20 mouse cellular contexts compared by ENCODE assay signal in genomic region chr14:8256072-8256471, GRCm38 (mm10). TPM values are rescaled to one million over a fixed set of nuclear protein-coding genes. Genes with fewer than 3 reads are reported as not detected.
DNase-seq lines count a peak whose midpoint lies in the region; ATAC-seq and TF ChIP-seq lines count a peak whose summit lies in the region.
"Had no signal": no experiment of that assay in that cellular context is flagged by ENCODE, and none has a peak within 500 bp of the region (broad histone marks: within the 10 kb centered on the region; RNA-seq: fewer than 3 reads in every experiment).

No protein-coding gene starts in this region.

- TF ChIP-seq EP300 in liver, postnatal 0 days (IDR thresholded peaks at IDR 0.05; ENCODE audit: low read depth) = no peak

- H3K4me1 ChIP-seq in liver, embryonic 13.5 days (replicated peaks) = 0 out of 2 replicates have a peak, but pooled peaks cover 8% of the 10 kb centered on the region
- peaks cover 12% of the 10 kb centered on the region; the same call in 1 of the 2 replicates for H3K4me1 ChIP-seq in liver, embryonic 12.5 days
- H3K4me1 ChIP-seq in liver, postnatal 0 days (ENCODE audit: insufficient read depth) = peaks cover 4% of the 10 kb centered on the region; the same call in 1 of the 2 replicates
- H3K4me1 ChIP-seq: embryonic facial prominence, embryonic 12.5 days; forebrain, embryonic 12.5 days; forebrain, embryonic 15.5 days; hindbrain, embryonic 15.5 days had no signal

- no peaks in the 10 kb centered on the region for H3K36me3 ChIP-seq in liver, embryonic 13.5 days
- no peaks in the 10 kb centered on the region for H3K36me3 ChIP-seq in liver, embryonic 12.5 days
- no peaks in the 10 kb centered on the region; the same call in 1 of the 2 replicates for H3K36me3 ChIP-seq in liver, postnatal 0 days (replicated peaks; ENCODE audit: insufficient read depth, low read length)
- H3K36me3 ChIP-seq: embryonic facial prominence, embryonic 12.5 days; forebrain, embryonic 12.5 days; forebrain, embryonic 15.5 days; G1E; hindbrain, embryonic 12.5 days; hindbrain, embryonic 15.5 days had no signal

- no peaks in the 10 kb centered on the region for H3K27me3 ChIP-seq in liver, embryonic 13.5 days
- H3K27me3 ChIP-seq in liver, embryonic 12.5 days (replicated peaks) = peaks cover 3% of the 10 kb centered on the region; the same call in 1 of the 2 replicates
- no peaks in the 10 kb centered on the region for H3K27me3 ChIP-seq in liver, postnatal 0 days (ENCODE audit: insufficient read depth, low read length)
- H3K27me3 ChIP-seq: embryonic facial prominence, embryonic 12.5 days; forebrain, embryonic 12.5 days; forebrain, embryonic 15.5 days; hindbrain, embryonic 12.5 days; hindbrain, embryonic 15.5 days; Patski had no signal

- 52% methylated on average over 6 of the region's 6 CpGs for WGBS in liver, embryonic 13.5 days (ENCODE audit: insufficient replicate concordance)
- WGBS in liver, embryonic 12.5 days (ENCODE audit: insufficient replicate concordance) = 57% methylated on average over 6 of the region's 6 CpGs
- WGBS in liver, postnatal 0 days (ENCODE audit: insufficient replicate concordance) = 63% methylated on average over 6 of the region's 6 CpGs

- intact Hi-C loops in left cerebral cortex, postnatal 10 days (cut with DNase I) = no loop called here

- DNase-seq in heart, adult 11 months = peak; percentile 56
- no peak for DNase-seq in heart, adult 18-20 months
- DNase-seq in liver, embryonic 13.5 days = no peak
- no peak for DNase-seq in liver, postnatal 0 days
- DNase-seq in left cerebral cortex, postnatal 10 days (ENCODE audit: extremely low spot score in 1 of 2, low spot score in 2 of 2) = no peak
- DNase-seq: gastrocnemius, postnatal 25 days had no signal

- H3K9ac ChIP-seq in liver, embryonic 13.5 days = 0 out of 2 replicates have a peak overlapping the region, but pooled peaks have one; percentile 9
- H3K9ac ChIP-seq in liver, embryonic 12.5 days = no peak overlapping the region
- H3K9ac ChIP-seq in liver, postnatal 0 days (replicated peaks) = peak overlapping the region; percentile 74; the same call in 1 of the 2 replicates
- H3K9ac ChIP-seq: embryonic facial prominence, embryonic 12.5 days; forebrain, embryonic 12.5 days; forebrain, embryonic 15.5 days; hindbrain, embryonic 12.5 days; hindbrain, embryonic 15.5 days had no signal

- TF ChIP-seq CTCF in liver, postnatal 0 days (IDR thresholded peaks at IDR 0.05; ENCODE audit: low read depth) = no peak

- no peak for ATAC-seq in liver, embryonic 13.5 days (ENCODE audit: low read depth)
- ATAC-seq in liver, embryonic 12.5 days = no peak
- no peak for ATAC-seq in liver, postnatal 0 days
- ATAC-seq: Patski had no signal

- H3K4me3 ChIP-seq in liver, embryonic 13.5 days (replicated peaks) = no peak overlapping the region
- H3K4me3 ChIP-seq in liver, embryonic 12.5 days = no peak overlapping the region
- no peak overlapping the region; the same call in 1 of the 2 replicates for H3K4me3 ChIP-seq in liver, postnatal 0 days (ENCODE audit: low read depth, low read length)
- H3K4me3 ChIP-seq: embryonic facial prominence, embryonic 12.5 days; erythroblast, embryonic 14.5 days; forebrain, embryonic 12.5 days; forebrain, embryonic 15.5 days; hindbrain, embryonic 12.5 days; hindbrain, embryonic 15.5 days had no signal

- no peak overlapping the region for H3K4me2 ChIP-seq in liver, embryonic 13.5 days
- H3K4me2 ChIP-seq in liver, embryonic 12.5 days = no peak overlapping the region
- peak overlapping the region; percentile 69 for H3K4me2 ChIP-seq in liver, postnatal 0 days (ENCODE audit: low read depth, low read length)
- H3K4me2 ChIP-seq: embryonic facial prominence, embryonic 12.5 days; forebrain, embryonic 12.5 days; forebrain, embryonic 15.5 days; heart, embryonic 11.5 days; hindbrain, embryonic 12.5 days; hindbrain, embryonic 15.5 days had no signal

- no peaks in the 10 kb centered on the region for H3K9me3 ChIP-seq in liver, embryonic 13.5 days (replicated peaks)
- H3K9me3 ChIP-seq in liver, embryonic 12.5 days (replicated peaks) = no peaks in the 10 kb centered on the region
- H3K9me3 ChIP-seq in liver, postnatal 0 days (ENCODE audit: low read length) = no peaks in the 10 kb centered on the region
- H3K9me3 ChIP-seq: embryonic facial prominence, embryonic 12.5 days; forebrain, embryonic 12.5 days; forebrain, embryonic 15.5 days; G1E; hindbrain, embryonic 12.5 days; hindbrain, embryonic 15.5 days had no signal

- no peak overlapping the region for H3K27ac ChIP-seq in liver, embryonic 13.5 days
- no peak overlapping the region for H3K27ac ChIP-seq in liver, embryonic 12.5 days
- peak overlapping the region; percentile 96; the same call in 1 of the 2 replicates for H3K27ac ChIP-seq in liver, postnatal 0 days (ENCODE audit: low read depth)
- H3K27ac ChIP-seq: embryonic facial prominence, embryonic 12.5 days; forebrain, embryonic 12.5 days; forebrain, embryonic 15.5 days; hindbrain, embryonic 12.5 days; hindbrain, embryonic 15.5 days had no signal

RNA-seq across cellular contexts. Expression of gene Acox2, which starts 3.1 kb away (rescaled TPM):
- total RNA-seq in heart, adult 18-20 months (2021) = under 1 TPM; 0.35 to 0.72 TPM
- polyA plus RNA-seq in liver, embryonic 13.5 days (2015; fragmentation: Nextera tagmentation; extraction: Ambion mirVana) = 9.8 and 12.1 TPM in 2 replicates
- polyA plus RNA-seq in liver, embryonic 12.5 days (2016; fragmentation: Nextera tagmentation; extraction: Ambion mirVana) = 2.8 and 3.5 TPM in 2 replicates
- 64.9 and 66.7 TPM in 2 replicates for polyA plus RNA-seq in liver, postnatal 0 days (2015; fragmentation: Nextera tagmentation; extraction: Ambion mirVana)
- under 1 TPM in 1 of 2 experiments, not detected in 1; 0.61 TPM for total RNA-seq in left cerebral cortex, postnatal 10 days (2021)
- total RNA-seq: CH12.LX; G1E; hematopoietic stem cell, adult 5-6 weeks had no signal
- polyA plus RNA-seq: embryonic facial prominence, embryonic 12.5 days; erythroblast, embryonic 14.5 days; forebrain, embryonic 12.5 days; forebrain, embryonic 15.5 days; G1E; heart, embryonic 14.5 days; heart, postnatal 0 days had no signal

RNA-seq across cellular contexts. Expression of gene Kctd6, which starts 42.1 kb away (rescaled TPM):
- 1 to 10 TPM; 8.4 to 9.0 TPM for total RNA-seq in heart, adult 18-20 months (2021)
- polyA plus RNA-seq in liver, embryonic 13.5 days (2015; fragmentation: Nextera tagmentation; extraction: Ambion mirVana) = 3.8 and 4.9 TPM in 2 replicates
- 7.8 and 8.6 TPM in 2 replicates for polyA plus RNA-seq in liver, embryonic 12.5 days (2016; fragmentation: Nextera tagmentation; extraction: Ambion mirVana)
- 9.7 and 10.0 TPM in 2 replicates for polyA plus RNA-seq in liver, postnatal 0 days (2015; fragmentation: Nextera tagmentation; extraction: Ambion mirVana)
- total RNA-seq in left cerebral cortex, postnatal 10 days (2021) = 10 to 100 TPM; 27.9 to 30.0 TPM
